Mouse (Mus musculus): Measurements from ENCODE around the gene Trak1.

Gene Trak1

DNA sequence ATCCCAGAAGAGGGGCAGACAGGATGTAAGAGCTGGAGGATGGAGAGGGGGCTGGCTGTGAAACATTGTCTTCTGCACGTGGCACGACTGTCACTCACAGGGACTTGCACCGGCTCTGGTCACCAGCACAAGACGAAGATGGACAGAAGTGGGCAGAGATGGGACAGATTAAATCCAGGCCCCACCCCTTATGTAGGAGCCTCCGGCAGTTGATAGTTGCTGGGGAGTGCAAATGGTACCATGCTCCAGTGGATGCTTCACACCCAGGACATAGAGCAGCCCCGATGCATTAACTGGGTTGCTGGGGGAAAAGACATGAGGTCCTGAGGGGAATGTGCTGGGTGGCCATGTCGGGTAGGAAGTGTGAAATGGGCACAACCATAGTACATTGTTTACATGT, 2.1 kb upstream of the Trak1 start:
- DNase-seq, result no peak

DNA sequence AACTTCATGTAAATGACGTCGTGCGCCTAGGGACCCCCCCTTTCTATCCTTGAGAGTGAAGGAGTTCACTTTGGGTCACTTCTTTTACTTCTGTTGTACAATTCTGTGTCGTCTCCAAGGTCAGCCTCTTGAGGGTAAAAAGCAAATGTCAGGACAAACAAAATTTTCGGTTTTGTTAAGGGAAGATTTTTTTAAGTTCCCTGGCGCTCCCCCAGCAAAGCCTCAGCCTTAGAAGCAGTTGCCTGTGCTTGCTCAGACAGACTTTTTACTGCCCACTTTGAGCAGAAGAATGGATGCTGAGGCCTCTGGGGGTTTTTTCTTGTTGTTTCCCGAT, 730 bp downstream of the Trak1 start:
- no peak for DNase-seq

DNA sequence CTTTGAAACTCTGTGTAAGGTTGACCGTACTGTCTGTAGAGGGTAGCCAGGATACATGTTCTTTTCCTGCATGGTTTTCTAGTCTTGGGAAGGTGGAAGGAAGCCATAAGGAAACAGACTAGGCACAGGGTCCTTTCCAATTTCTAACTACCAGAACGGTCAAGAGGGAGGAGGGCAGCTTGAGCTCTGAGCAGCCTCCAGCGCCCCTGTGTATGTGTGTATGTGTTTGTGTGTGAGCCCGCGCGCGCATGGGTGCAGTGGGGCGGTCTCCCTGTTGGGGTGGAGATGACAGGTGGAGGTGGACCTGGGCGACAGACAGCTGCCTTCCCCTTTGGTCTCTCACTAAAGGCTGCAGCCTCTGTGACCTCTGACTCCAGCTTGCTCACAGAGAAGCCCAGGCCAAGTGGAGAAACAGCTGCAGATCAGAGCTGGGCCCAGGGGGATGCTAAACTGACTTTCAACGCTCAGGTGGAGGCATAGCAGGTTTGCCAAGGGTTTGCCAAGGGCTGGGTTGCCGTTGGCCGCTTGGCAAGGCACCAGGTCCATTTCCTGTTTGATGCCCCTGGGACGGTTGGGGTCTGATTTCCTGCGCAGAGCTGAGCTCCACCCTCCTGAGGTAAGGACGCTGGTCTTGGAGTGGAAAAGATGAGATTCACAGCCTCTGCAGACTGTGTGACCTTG, 1.2 kb downstream of the Trak1 start:
- DNase-seq, result peak; percentile 60 to 62

DNA sequence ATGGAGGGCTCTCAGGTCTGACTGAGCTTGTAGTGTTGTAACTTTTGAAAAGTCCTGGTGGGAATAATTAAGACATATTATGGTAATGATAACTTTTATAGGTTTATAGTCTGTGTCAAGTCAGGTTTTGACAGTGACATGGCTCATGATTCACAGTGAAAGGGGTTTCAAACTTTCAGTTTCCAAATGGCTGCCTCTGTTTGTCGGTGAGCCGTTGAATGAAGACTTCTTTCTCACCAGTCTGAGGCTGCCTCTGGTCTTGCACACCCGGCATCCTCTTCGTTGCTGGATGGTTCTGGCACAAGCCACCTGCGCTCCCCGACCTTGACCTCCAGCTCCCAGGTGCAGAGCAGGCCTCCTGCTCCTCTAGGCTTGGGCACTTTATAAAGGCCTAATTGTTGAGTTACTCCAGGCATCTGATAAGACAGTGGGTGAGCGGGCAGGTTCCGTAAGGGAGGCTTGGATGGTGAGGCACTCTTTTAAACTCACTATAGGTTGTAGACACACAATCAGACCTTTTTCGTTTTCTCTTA, 2.0 kb downstream of the Trak1 start:
- no peak for DNase-seq

DNA sequence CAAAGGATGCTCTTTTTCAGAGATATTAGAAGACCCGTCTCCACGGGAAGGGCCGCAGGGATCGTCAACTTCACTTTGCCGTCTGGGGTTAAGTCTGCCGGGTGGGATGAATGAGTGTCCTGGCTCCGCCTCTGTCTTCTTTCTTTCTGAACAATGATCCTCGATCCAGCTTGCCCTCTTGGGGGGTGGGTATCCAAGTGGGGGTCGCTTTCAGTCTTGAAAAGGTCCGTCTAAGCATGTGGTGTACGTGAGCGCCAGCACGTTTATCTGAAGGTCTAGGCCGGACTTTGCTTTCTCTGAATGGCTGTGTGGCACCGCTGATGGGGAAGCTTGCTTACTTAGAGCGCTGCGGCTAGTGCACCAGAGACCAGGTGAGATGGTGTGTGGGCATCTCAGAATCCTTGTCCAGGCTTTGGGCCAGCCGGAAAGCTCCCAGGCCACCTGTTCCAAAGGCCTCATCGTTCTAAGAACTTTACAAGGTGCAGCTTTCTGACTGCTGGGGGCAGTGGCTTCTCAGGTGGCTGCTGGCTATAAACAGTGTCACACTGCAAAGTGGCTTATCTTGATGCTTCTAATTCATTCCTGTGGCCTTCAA, 2.8 kb downstream of the Trak1 start:
- peak in 1 of 2 experiments; percentile 42 for DNase-seq

DNA sequence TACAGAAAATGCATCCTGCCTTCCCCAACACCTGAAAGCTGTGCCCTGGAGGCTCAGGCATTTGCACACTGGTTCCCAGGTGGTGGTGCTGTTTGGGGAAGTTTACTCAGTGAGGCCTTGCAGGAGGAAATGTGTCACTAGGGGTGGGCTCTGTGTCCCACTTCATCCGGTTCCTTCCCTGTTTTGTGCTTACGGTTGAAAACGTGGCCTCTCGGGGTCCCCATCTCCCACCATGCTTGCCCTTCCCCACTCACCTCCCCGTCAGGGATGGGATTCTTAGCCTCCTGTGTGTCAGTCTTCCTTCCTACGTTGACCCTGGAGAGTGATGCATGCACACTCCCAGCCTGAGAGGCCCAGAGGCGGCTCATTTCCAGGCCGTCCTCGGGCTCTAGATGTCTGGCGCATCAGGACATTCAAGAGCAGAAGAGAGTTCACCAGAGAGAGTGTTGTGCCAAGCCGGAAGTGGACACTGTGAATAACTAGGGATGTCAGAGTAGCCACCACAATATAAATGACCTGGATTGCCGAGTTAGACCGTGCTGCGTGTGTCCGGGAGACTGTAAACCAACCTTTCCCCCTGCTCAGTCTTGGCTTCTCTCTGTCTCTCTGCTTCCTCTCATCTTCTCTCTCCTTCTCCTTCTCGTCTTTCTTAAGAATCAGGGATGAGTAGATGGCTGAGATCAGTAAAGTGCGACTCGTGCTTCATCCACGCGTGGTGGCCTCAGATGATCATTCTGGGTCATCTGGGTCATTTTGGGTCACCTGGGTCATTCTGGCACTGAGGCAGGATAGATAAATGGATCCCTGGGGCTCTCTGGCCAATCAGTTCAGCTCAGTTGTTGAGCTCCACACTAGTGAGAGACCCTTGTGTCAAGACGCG, 4.0 kb downstream of the Trak1 start:
- DNase-seq, result peak in 1 of 2 experiments; percentile 26

DNA sequence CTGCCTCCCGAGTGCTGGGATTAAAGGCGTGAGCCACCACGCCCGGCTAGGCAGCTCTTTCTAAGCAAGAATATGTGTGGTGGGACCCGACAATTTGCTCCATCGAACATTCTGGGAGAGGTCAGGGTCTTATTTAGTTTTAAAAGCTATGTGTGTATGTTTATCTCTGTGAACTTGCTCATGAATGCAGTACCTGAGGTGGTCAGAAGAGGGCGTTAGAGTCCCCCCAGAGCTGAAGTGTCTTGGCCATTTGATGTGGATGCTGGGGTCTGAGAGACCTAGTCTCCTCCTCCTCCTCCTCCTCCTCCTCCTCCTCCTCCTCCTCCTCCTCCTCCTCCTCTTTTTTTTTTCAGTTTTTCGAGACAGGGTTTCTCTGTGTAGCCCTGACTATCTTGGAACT, 5.2 kb downstream of the Trak1 start:
- peak in 1 of 2 experiments; percentile 57 for DNase-seq

DNA sequence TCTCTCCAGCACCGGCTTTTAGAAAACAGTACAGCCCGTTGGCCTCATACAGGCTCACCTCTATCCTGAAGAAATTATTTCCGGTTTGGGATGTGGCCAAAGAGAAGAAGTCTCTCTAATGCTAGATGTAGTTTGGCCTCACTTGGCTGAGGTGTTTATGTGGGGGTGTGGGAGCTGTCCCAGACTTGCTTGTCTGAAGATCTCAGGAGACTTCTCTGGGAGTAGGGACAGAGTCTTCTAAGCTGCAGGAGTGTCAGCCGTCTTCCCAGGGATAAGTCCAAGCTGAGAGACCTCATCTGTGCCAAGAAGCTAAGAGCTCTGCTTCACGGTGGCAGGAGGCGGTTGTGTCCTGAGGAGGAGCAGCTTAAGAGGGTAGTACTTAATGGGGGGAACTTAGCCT, 5.8 kb downstream of the Trak1 start:
- DNase-seq, result peak in 1 of 2 experiments; percentile 30

DNA sequence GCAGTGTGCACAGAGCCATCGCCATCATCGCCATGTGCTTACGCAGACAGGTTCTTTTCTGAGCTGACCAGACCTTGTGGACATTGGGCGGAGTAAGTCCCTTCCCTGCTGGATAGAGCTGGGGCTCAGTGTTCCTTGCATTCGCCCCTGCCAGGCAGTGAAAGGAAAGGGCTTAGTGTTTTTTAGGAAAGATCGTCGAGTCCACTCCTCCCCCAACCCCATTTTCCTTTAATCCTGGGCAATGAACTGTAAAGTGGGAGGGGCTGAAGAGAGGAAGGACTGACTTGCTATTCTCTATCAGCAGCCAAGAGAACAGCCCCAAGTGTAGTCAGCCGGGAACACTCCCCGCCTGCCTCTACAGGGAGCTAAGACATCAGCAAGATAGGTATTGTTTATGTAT, 6.4 kb downstream of the Trak1 start:
- DNase-seq, result no peak

DNA sequence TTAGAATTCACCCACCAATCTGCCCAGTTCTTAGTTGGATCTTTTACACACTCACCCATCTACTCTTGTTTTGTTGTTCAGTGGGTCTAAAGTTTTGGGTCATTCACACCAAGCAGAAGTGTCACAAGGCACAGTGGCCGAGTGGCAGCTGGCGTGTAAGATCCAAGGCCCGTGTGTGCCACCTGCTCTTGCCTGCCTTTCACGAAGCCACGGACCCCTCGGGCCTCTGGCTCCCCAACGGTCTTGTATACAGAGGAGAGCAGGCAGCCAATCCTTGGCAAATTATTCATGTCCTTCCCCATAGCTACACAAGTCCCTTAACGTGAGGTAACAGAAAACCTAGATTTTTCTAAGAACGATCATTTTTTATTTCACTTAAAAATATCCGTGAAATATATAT, 7.2 kb downstream of the Trak1 start:
- peak; percentile 35 to 54 for DNase-seq

DNA sequence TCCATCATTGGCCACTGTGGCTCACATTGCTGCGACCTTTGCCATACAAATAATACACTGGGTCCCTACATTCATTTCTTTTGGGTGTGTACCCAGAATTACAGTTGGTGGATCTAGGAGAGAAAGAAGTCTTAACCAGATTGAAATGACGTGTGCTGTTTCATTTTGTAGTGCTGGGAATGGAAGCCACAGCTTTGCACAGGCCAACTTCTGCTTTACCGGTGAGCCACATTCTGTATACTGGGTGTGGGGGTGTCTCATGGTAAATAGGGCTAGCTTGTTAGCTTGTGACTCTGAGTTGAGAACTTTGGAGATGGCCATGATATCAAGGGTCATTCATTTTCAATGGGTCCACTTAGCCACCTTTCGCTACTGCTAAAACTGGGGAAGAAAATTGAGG, 8.2 kb downstream of the Trak1 start:
- no peak for DNase-seq

DNA sequence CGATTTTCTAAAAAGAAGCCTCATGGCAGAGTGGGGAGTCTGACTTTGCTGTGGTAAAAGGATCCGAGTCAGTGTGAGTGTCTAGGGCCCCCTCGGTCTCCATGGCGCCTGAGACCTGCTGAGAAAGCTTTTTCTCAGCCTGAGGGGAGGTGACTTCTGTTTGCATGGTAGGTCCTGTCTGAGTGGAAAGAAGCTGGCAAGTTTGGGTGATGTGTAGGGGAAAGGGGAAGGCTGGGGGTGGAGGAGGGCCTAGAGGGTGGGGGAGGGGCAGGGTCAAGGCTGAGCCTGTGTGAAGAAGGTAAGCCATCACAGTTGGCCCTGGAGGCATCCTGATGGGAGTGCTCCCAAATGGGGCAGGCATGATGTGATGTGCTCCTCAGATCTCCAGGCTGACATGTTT, 12.0 kb downstream of the Trak1 start:
- DNase-seq, result no peak

DNA sequence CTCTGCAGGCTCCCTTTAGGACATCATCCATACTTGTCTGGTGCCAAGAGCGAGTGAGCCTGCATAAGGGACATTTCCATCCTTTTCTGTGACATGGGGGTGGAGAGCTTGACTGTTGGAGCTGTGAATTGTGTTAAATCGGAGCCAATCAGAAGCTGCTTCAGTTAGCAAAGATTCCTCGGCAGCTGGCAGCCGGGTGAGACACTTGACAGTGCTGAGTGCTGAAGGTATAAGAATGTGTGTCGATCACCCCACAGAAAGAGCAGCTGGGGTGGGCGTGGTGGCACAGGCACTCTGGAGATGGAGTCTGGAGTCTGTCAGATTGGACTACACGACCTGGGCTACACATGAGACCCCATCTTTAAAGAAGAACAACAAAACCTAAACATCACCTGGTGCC, 13.2 kb downstream of the Trak1 start:
- DNase-seq, result no peak

DNA sequence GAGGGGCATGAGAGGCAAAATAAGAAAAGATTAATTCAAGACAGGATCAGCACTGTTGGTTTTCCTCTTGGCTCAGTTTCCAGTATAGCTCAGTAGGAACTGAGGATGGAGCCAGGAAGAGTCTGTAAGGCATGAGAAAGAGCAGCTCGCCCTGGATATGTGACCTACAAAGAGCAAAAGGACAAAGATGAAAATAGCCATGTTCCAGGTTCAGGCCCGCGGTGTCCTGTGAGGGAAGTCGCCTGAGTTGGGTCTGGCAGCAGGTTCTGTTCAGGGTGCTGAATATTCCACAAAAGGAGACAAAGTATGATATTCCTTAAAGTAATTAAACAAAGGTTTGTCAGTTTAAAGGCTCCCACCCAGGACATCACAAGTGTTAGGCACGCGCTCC, 14.5 kb downstream of the Trak1 start:
- peak; percentile 61 to 64 for DNase-seq

DNA sequence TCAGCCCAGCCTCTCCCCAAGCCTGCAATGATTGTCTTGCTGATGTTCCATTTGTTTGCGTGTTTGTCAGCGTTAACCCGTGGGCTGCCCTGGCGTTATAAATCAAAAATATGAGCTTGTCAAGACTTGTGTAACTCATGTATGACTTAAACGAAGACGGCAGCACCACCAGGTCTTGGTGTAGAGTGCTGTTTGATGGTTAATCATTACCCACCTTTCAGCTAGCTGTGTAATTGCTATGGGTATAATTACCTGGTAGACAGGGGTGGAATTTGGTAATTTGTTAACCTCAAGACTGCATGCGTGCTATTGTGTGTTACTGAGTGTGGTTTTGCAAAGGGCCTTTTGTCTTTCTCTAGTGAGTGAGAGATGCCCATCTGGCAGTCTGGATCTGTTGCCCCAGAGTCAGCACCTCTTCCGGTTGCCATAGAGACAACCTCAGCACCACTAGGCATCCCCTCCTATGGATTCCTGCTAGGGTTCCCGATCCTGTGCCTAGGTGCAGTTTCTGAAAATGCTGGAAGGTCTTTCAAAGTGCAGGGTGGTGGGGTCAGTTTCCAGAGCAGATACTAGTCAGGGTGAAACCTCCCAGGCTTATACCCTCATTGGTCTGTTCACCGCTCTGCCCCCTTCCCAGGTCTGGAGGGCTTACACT, 15.1 kb downstream of the Trak1 start:
- no peak for DNase-seq

DNA sequence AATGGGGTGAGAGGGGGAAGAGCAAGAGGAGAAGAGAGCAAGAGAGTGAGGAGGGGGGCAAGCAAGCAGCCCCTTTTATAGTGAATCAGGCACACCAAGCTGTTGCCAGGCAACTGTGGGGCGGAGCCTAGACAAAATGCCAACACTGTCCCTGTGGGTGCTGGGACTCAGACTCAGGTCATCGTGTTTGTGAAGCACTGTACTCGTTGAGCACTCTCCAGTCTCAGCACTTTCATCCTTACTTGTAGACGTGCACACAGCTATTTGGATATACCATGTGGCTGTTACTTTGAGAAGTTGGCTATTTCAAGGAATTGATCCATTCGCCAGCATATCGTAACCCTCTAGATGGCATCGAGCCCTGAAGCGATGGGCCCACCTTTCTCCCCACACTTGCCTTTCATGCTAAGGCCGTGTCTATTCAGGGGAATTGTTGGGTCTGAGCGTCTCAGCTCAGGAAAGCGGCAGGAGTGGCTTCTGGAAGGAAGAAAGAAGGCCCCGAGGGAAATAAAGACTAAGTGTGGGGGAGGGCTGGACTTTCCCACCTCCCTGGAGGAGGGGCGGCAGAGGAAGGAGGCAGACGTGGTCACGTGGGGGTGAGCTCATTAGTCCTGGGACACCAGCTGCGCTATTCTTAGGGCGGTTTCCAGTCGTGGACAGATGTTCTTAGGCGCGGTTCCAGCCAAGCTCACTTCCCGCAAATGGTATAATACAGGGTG, 16.5 kb downstream of the Trak1 start:
- peak; percentile 73 to 77 for DNase-seq

DNA sequence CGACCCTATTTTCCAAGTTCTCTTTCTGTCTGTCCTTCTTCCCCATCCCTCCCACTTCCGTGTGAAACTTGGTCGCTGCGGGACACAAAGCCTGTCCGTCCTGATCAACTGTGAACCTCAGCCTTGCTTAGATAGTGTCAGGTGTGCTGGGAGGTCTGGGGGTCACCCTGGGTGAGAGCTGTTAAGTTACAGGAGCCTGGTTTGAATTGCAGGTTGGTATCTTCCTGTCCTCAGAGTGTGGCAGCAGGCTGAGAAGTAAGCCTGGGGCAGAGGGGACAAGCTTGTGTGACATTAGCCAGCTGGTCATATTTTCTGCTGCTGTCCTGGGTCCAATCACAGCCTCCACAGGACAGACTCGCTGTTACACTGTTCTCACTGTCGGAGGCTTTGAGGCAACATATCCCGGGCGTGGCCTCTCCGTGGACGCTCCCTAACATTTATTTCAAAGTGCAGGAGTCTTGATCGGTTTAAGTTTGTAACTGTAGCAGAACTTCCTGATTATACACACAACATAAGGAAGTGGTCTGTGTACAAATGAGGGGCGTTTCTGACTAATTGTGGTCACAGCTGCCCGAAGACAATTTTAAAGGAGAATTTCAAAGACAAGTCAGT, 17.3 kb downstream of the Trak1 start:
- peak in 1 of 2 experiments; percentile 60 for DNase-seq

DNA sequence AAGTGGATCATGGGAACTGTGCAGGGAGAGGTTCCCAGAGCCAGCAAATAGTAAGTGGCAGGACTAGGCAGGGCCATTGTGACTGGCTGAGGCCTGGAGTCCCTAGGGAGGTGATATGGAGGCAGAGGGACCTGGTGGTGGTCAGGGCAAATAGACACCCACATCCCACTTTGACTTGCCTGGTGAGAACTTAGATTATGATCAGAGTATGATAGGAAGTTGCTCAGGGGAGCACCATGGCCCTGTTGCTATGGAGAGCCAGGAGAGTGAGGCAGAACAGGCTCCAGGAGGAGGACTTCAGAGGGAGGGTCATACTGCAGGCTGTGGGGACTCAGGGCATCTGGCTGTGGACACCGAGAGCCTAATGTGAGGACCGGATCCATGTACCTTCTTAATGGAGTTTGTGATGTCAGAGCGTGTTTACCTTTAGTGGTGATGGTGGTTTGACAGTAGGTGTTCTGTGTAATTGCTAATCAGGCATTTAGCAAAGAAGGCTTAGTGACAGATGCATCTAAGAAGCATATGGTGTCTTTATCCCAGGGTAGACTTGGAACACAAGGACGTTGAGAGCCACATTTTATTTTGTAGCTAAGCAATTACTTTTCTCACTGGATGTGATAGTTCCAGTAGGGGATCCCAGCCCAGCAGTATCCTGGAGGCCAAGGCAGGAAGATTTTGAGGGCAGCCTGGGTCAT, 18.7 kb downstream of the Trak1 start:
- no peak for DNase-seq

DNA sequence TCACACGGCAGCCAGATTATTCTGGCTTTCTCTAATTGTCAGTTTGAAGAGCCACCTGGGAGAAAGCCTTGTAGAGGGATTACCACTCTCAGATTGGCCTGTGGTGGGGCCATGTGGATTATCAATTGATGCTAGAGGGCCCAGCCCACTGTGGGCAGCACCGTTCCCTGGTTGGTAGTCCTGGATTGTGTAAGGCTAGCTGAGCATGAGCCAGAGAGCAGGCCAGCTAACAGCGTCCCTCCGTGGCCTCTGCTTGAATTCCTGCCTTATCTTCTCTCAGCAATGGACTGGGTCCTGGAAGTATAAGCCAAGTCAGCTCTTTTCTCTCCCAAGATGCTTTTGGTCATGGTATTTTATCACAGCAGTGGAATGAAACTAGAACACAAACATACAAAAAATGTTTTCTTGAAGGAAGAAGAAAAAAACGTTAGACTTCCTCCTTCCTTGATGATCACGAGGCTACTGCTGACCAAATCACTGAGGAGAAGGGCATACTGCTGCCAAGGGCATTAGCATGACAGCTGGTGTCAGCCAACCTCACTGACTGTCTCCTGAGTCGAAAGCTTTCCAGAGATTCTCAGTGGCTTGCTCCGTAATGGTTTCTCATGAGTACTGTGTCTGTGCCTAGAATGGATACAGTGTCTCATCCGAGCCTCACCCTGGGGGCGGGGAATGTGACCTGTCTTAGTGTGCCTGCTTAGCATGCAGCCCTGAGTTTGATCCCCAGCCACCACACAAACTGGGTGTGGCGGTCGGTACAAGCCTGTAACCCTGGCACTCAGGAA, 19.5 kb downstream of the Trak1 start:
- DNase-seq, result peak; percentile 74 to 78

DNA sequence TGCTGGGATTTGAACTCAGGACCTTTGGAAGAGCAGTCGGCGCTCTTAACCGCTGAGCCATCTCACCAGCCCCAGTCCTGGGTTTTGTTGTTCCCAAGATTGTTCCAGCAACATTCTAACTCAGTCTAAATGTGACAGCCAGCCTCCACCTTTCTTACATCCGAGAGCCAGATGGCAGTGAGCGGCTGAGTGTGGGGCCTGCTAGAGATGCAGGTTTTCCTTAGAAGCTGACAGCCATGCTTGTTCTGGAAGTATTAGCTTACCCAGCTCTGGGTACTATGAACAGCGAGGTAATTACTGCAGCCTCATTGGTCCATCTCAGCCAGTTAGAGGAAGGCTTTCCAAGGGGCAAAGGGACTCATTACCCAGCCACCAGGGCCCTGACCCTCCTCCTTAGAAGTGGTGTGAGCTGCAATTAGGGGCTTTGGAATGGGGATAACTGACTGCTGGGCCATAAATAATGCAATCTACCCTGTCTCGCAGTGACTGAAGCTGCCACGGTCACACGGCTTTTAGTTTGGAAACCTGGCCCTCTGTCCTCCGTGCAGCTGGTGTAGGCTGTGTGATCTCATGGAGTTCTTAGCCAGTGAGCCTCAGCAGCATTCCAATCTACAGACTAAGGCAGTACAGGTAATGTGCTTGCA, 22.1 kb downstream of the Trak1 start:
- DNase-seq, result no peak

Measured in cerebellum, postnatal 10 days (tissue).